Mouse (Mus musculus): Measurements from ENCODE around the gene Efcab3. TPM values are rescaled to one million over a fixed set of nuclear protein-coding genes. Genes with fewer than 3 reads are reported as not detected.

Gene Efcab3
- polyA plus RNA-seq, 1 experiment from 2014 or later, result 0.57 TPM

- WGBS, result 83% methylated on average over 69 of the region's 69 CpGs
- H3K4me3 ChIP-seq, result no peak overlapping the region
- ATAC-seq (ENCODE audit: low FRiP score, low read depth), result no peak
Measured at GRCm38 (mm10) chr11:105164516-105165510, 101.4 kb downstream of the Efcab3 start.

GRCm38 (mm10) chr11:105166780-105167179 lies 103.4 kb downstream of the Efcab3 start:
- Histone ChIP-seq H3K4me2 (replicated peaks) (no peak overlapping the region), H3K9me3 (peaks cover 28% of the 10 kb centered on the region), H3K36me3 (0 out of 2 replicates have a peak, but pooled peaks cover 4% of the 10 kb centered on the region), H3K27me3 (peaks cover 7% of the 10 kb centered on the region), H3K9ac (no peak overlapping the region), H3K4me1 (no peaks in the 10 kb centered on the region), H3K4me3 (no peak overlapping the region), H3K27ac (no peak overlapping the region)
- ATAC-seq (ENCODE audit: low FRiP score, low read depth), result no peak
- 94% methylated on average over 10 of the region's 10 CpGs for WGBS

More at GRCm38 (mm10) chr11:105164516-105165510, 101.4 kb downstream of the Efcab3 start:
- peaks cover 28% of the 10 kb centered on the region for H3K9me3 ChIP-seq
- peaks cover 7% of the 10 kb centered on the region for H3K27me3 ChIP-seq
- no peak overlapping the region for H3K9ac ChIP-seq
- H3K36me3 ChIP-seq, result 0 out of 2 replicates have a peak, but pooled peaks cover 4% of the 10 kb centered on the region
- H3K4me2 ChIP-seq (replicated peaks), result no peak overlapping the region
- H3K27ac ChIP-seq, result no peak overlapping the region
- no peaks in the 10 kb centered on the region for H3K4me1 ChIP-seq

Other genes starting within 250 kb of the Efcab3 start
- 51.7 and 52.1 TPM in 2 replicates for gene Mettl2, start 62.8 kb downstream of the Efcab3 start, polyA plus RNA-seq (2015; fragmentation: Nextera tagmentation; extraction: Ambion mirVana)
- not detected in 2 replicates for gene Gm10842, start 83.3 kb downstream of the Efcab3 start, polyA plus RNA-seq (2015; fragmentation: Nextera tagmentation; extraction: Ambion mirVana)
- gene Tlk2, start 115.2 kb downstream of the Efcab3 start, polyA plus RNA-seq (2015; fragmentation: Nextera tagmentation; extraction: Ambion mirVana), result 21.5 and 23.7 TPM in 2 replicates
- gene Mrc2, start 229.1 kb downstream of the Efcab3 start, polyA plus RNA-seq (2015; fragmentation: Nextera tagmentation; extraction: Ambion mirVana), result 28.6 and 32.8 TPM in 2 replicates